Mouse (Mus musculus) E14TG2a.4 (cell line): ENCODE data around the gene Smyd3.

Source experiments
- CTCF ChIP-seq: conservative IDR thresholded peaks from 2 replicates; pipeline ENCODE4 v1.5.1; 2014; ENCODE audit warnings: low read length
- POU5F1 ChIP-seq: IDR thresholded peaks from 2 replicates; pipeline ENCODE4 v1.6.1; 2014; ENCODE audit warnings: low read length, borderline replicate concordance

DNA sequence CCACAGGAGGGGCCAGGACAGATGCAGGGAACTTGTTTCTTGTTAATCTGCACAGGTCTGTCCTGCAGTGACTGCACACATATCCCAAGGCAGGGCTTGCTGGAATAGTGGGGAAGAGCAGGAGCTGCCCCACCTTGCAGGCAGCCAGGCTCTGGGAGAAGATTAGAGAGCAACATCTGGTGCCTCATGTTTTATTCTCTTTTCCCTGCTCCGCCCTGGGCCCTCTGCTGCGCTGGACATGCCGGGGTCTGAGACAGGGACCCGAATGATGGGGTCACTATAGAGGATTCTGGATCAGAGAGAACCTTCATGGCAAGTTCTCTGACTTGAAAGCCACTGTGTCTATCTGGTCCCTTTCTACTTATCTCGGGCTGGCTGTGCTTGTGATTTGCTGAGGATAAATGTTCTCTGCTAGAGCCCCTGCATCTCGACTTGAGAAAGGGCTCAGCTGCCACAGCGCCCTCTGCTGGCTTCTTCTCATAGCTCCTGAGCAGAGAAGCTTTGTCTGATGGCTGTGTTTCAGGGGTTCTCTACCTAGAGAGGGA, 557.8 kb downstream of the Smyd3 start:
- TF ChIP-seq CTCF (peak; percentile 75), POU5F1 (no peak)
